Mouse (Mus musculus) heart, embryonic 11.5 days (tissue): ENCODE measurements around the gene Zfp30. TPM values are rescaled to one million over a fixed set of nuclear protein-coding genes. Genes with fewer than 3 reads are reported as not detected.
A peak's percentile ranks its signal among the peaks of the same experiment; 100 is the strongest.

Experiments used
- ATAC-seq: fragments of 200-750 bp; cut with Nextera tagmentation; replicated peaks from 2 replicates; pipeline ENCODE4 v1.8.0; 2017; ENCODE audit warnings: moderate library complexity; ENCODE audit not compliant: insufficient number of reproducible peaks, low FRiP score, low TSS enrichment
- H3K27ac ChIP-seq: fragments of 300-500 bp; sonication (generic); 2 replicates; pipeline ENCODE4 v1.5.1; 2014; ENCODE audit warnings: mild to moderate bottlenecking, low read depth, low read length
- H3K27me3 ChIP-seq: fragments of 300-500 bp; sonication (generic); 2 replicates; pipeline ENCODE4 v1.6.1; 2014; ENCODE audit warnings: mild to moderate bottlenecking, low read length, mixed read lengths; ENCODE audit not compliant: control insufficient read depth, insufficient read depth
- H3K36me3 ChIP-seq: fragments of 300-500 bp; sonication (generic); 2 replicates; pipeline ENCODE4 v1.6.1; 2014; ENCODE audit warnings: mild to moderate bottlenecking, low read length, moderate library complexity, mixed read lengths; ENCODE audit not compliant: control insufficient read depth, insufficient read depth
- H3K4me1 ChIP-seq: fragments of 300-500 bp; sonication (generic); 2 replicates; pipeline ENCODE4 v1.6.1; 2014; ENCODE audit warnings: low read length; ENCODE audit not compliant: control insufficient read depth, insufficient read depth
- H3K4me2 ChIP-seq: fragments of 300-500 bp; sonication (generic); 2 replicates; pipeline ENCODE4 v1.6.1; 2014; ENCODE audit warnings: mild to moderate bottlenecking, moderate library complexity
- H3K4me3 ChIP-seq: fragments of 300-500 bp; sonication (generic); 2 replicates; pipeline ENCODE4 v1.5.1; 2014; ENCODE audit warnings: low read depth, low read length
- H3K9ac ChIP-seq: fragments of 300-500 bp; sonication (generic); 2 replicates; pipeline ENCODE4 v1.6.1; 2014; ENCODE audit warnings: mild to moderate bottlenecking, low read depth, low read length, moderate library complexity
- H3K9me3 ChIP-seq: fragments of 300-500 bp; sonication (generic); replicated peaks from 2 replicates; pipeline ENCODE4 v1.6.1; 2016; ENCODE audit warnings: low read length; ENCODE audit not compliant: control insufficient read depth
- WGBS: fragments of 180-500 bp; shearing (Covaris S2); extraction: QIAGEN DNeasy Blood & Tissue Kit; methylation state at CpG from one replicate; pipeline ENCODE4 v1.1.7; 2014; ENCODE audit not compliant: insufficient replicate concordance; 5-methylcytosine and 5-hydroxymethylcytosine counted together
- polyA plus RNA-seq: library from polyadenylated mRNA; unstranded; fragments of >200 nt; fragmentation: Nextera tagmentation; extraction: Ambion mirVana; gene quantifications from 2 replicates; pipeline ENCODE4 v1.2.1, GENCODE M21; 2014

Gene Zfp30
- polyA plus RNA-seq, 1 experiment from 2014 or later = 5.6 TPM

GRCm38 (mm10) chr7:29815061-29815784 lies 31.4 kb downstream of the Zfp30 start:
- Histone ChIP-seq H3K9ac (peak overlapping the region; percentile 72), H3K4me2 (peak overlapping the region; percentile 90), H3K9me3 (no peaks in the 10 kb centered on the region), H3K4me1 (peaks cover 10% of the 10 kb centered on the region; the same call in 1 of the 2 replicates), H3K4me3 (peak overlapping the region; percentile 55), H3K27me3 (no peaks in the 10 kb centered on the region), H3K27ac (peak overlapping the region; percentile 17; the same call in 1 of the 2 replicates), H3K36me3 (peaks cover 4% of the 10 kb centered on the region; the same call in 1 of the 2 replicates)
- 3% methylated on average over 12 of the region's 12 CpGs for WGBS
- peak; percentile 27; the same call in 1 of the 2 replicates for ATAC-seq

GRCm38 (mm10) chr7:29815910-29816429 lies 32.2 kb downstream of the Zfp30 start, which contains the start of gene Zfp790:
Zfp790 (plus strand) TSS chr7:29816114.
- Histone ChIP-seq H3K4me3 (peak within 1 kb of the TSS; percentile 55), H3K4me1 (peaks cover 10% of the 10 kb centered on the region; the same call in 1 of the 2 replicates), H3K27me3 (no peaks in the 10 kb centered on the region), H3K36me3 (peaks cover 4% of the 10 kb centered on the region; the same call in 1 of the 2 replicates), H3K27ac (peak within 1 kb of the TSS; percentile 63), H3K4me2 (peak within 1 kb of the TSS; percentile 90), H3K9me3 (no peaks in the 10 kb centered on the region), H3K9ac (peak within 1 kb of the TSS; percentile 72)
- peak; percentile 95 for ATAC-seq
- WGBS = under 1% methylated on average over 26 of the region's 26 CpGs

GRCm38 (mm10) chr7:29818619-29819254 lies 34.9 kb downstream of the Zfp30 start:
- H3K27me3 ChIP-seq = no peaks in the 10 kb centered on the region
- H3K27ac ChIP-seq = peak overlapping the region; percentile 66
- peak overlapping the region; percentile 68 for H3K4me2 ChIP-seq
- H3K9me3 ChIP-seq = no peaks in the 10 kb centered on the region
- ATAC-seq = peak; percentile 69; the same call in 1 of the 2 replicates
- H3K36me3 ChIP-seq = peaks cover 7% of the 10 kb centered on the region
- WGBS = 3% methylated on average over 12 of the region's 12 CpGs
- peaks cover 10% of the 10 kb centered on the region; the same call in 1 of the 2 replicates for H3K4me1 ChIP-seq
- peak overlapping the region; percentile 74 for H3K9ac ChIP-seq
- peak overlapping the region; percentile 76 for H3K4me3 ChIP-seq

- H3K4me3 ChIP-seq = no peak overlapping the region
- no peak overlapping the region for H3K4me2 ChIP-seq
- H3K9ac ChIP-seq = no peak overlapping the region
- no peak overlapping the region for H3K27ac ChIP-seq
- no peaks in the 10 kb centered on the region for H3K27me3 ChIP-seq
- no peaks in the 10 kb centered on the region for H3K9me3 ChIP-seq
- peaks cover 57% of the 10 kb centered on the region for H3K36me3 ChIP-seq
- no peak for ATAC-seq
- no peaks in the 10 kb centered on the region for H3K4me1 ChIP-seq
- WGBS = 93% methylated on average over 12 of the region's 12 CpGs
Measured at GRCm38 (mm10) chr7:29828001-29828400, 44.2 kb downstream of the Zfp30 start.

GRCm38 (mm10) chr7:29829804-29830203 lies 46.0 kb downstream of the Zfp30 start:
- Histone ChIP-seq H3K4me3 (no peak overlapping the region), H3K4me2 (no peak overlapping the region), H3K9ac (no peak overlapping the region), H3K36me3 (peaks cover 50% of the 10 kb centered on the region), H3K27ac (no peak overlapping the region), H3K27me3 (no peaks in the 10 kb centered on the region), H3K4me1 (no peaks in the 10 kb centered on the region), H3K9me3 (no peaks in the 10 kb centered on the region)
- 89% methylated on average over 12 of the region's 12 CpGs for WGBS
- no peak for ATAC-seq

GRCm38 (mm10) chr7:29836816-29837215 lies 53.0 kb downstream of the Zfp30 start:
- 81% methylated on average over 1 of the region's 1 CpGs for WGBS
- Histone ChIP-seq H3K36me3 (peaks cover 4% of the 10 kb centered on the region; the same call in 1 of the 2 replicates), H3K9ac (no peak overlapping the region), H3K4me2 (no peak overlapping the region), H3K9me3 (no peaks in the 10 kb centered on the region), H3K4me3 (no peak overlapping the region), H3K27ac (no peak overlapping the region), H3K4me1 (no peaks in the 10 kb centered on the region), H3K27me3 (no peaks in the 10 kb centered on the region)
- no peak for ATAC-seq

- H3K4me2 ChIP-seq = no peak overlapping the region
- 83% methylated on average over 3 of the region's 3 CpGs for WGBS
- no peaks in the 10 kb centered on the region for H3K4me1 ChIP-seq
- H3K9ac ChIP-seq = no peak overlapping the region
- no peaks in the 10 kb centered on the region for H3K9me3 ChIP-seq
- no peak for ATAC-seq
- H3K36me3 ChIP-seq = no peaks in the 10 kb centered on the region
- no peak overlapping the region for H3K27ac ChIP-seq
- no peak overlapping the region for H3K4me3 ChIP-seq
- H3K27me3 ChIP-seq = no peaks in the 10 kb centered on the region
Measured at GRCm38 (mm10) chr7:29839256-29839655, 55.5 kb downstream of the Zfp30 start.

GRCm38 (mm10) chr7:29842105-29842504 lies 58.3 kb downstream of the Zfp30 start:
- Histone ChIP-seq H3K27ac (no peak overlapping the region), H3K4me2 (no peak overlapping the region), H3K4me1 (no peaks in the 10 kb centered on the region), H3K9ac (no peak overlapping the region), H3K36me3 (no peaks in the 10 kb centered on the region), H3K27me3 (no peaks in the 10 kb centered on the region), H3K4me3 (no peak overlapping the region), H3K9me3 (no peaks in the 10 kb centered on the region)
- WGBS = 86% methylated on average over 1 of the region's 1 CpGs
- ATAC-seq = no peak
